Mouse (Mus musculus): ENCODE data around the gene Slit2. TPM values are rescaled to one million over a fixed set of nuclear protein-coding genes. Genes with fewer than 3 reads are reported as not detected.

The Slit2 gene
- polyA plus RNA-seq, 1 experiment from 2014 or later = 61.2 TPM

- Histone ChIP-seq H3K27ac (ENCODE audit: low read depth, low read length) (no peak overlapping the region), H3K4me3 (ENCODE audit: low read depth, low read length) (no peak overlapping the region), H3K36me3 (ENCODE audit: control insufficient read depth, insufficient read depth, low read length) (no peaks in the 10 kb centered on the region)
These were observed 51.9 kb downstream of the Slit2 start for GRCm38 (mm10) chr5:48034875-48035274.

DNA sequence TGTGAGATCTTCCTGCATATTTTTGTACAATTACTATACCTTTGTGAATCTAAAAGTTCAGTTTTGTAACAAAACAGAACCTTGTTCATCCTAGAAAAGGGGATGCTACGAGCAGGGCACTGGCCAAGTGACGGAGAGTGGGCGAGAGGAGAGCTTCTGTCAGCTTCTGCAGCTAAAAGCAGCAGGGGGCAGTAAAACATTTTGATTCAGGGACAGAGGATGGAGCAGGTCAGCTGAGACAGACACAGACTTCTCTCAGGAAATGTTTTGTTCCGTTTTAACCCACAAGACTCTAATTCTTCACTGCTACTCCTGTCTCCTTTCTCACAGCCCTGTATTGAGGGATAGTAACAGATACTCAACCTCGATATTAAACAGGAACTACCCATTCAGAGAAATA, 55.1 kb downstream of the Slit2 start:
- Histone ChIP-seq H3K9ac (ENCODE audit: low read depth, low read length) (no peak overlapping the region), H3K36me3 (ENCODE audit: control insufficient read depth, insufficient read depth, low read length) (no peaks in the 10 kb centered on the region), H3K4me3 (ENCODE audit: low read depth, low read length) (no peak overlapping the region), H3K9me3 (ENCODE audit: control insufficient read depth, low read length) (no peaks in the 10 kb centered on the region), H3K4me2 (replicated peaks; ENCODE audit: low read depth, low read length) (no peak overlapping the region), H3K27ac (ENCODE audit: low read depth, low read length) (no peak overlapping the region), H3K4me1 (replicated peaks; ENCODE audit: control insufficient read depth, insufficient read depth, low read length) (no peaks in the 10 kb centered on the region), H3K27me3 (ENCODE audit: control insufficient read depth, insufficient read depth, low read length) (no peaks in the 10 kb centered on the region)
- WGBS = 36% methylated on average over 5 of the region's 5 CpGs
- peak; percentile 56; the same call in 1 of the 2 replicates for ATAC-seq (ENCODE audit: low FRiP score)
- DNase-seq (ENCODE audit: low spot score) = peak; percentile 45

More at GRCm38 (mm10) chr5:48034875-48035274, 51.9 kb downstream of the Slit2 start:
- ATAC-seq (ENCODE audit: low FRiP score) = no peak
- H3K4me1 ChIP-seq (replicated peaks; ENCODE audit: control insufficient read depth, insufficient read depth, low read length) = no peaks in the 10 kb centered on the region
- no peak overlapping the region for H3K9ac ChIP-seq (ENCODE audit: low read depth, low read length)
- H3K9me3 ChIP-seq (ENCODE audit: control insufficient read depth, low read length) = no peaks in the 10 kb centered on the region
- H3K4me2 ChIP-seq (replicated peaks; ENCODE audit: low read depth, low read length) = no peak overlapping the region
- no peak for DNase-seq (ENCODE audit: low spot score)
- 76% methylated on average over 1 of the region's 1 CpGs for WGBS
- no peaks in the 10 kb centered on the region for H3K27me3 ChIP-seq (ENCODE audit: control insufficient read depth, insufficient read depth, low read length)

- WGBS = 49% methylated on average over 8 of the region's 8 CpGs
These were observed 66.2 kb downstream of the Slit2 start for GRCm38 (mm10) chr5:48048986-48049751.

GRCm38 (mm10) chr5:48050637-48051314, 67.8 kb downstream of the Slit2 start:
- WGBS = 52% methylated on average over 5 of the region's 5 CpGs
- ATAC-seq (ENCODE audit: low FRiP score) = no peak; the same call in 1 of the 2 replicates

More at GRCm38 (mm10) chr5:48048986-48049751, 66.2 kb downstream of the Slit2 start:
- H3K9ac ChIP-seq (ENCODE audit: low read depth, low read length) = no peak overlapping the region
- no peaks in the 10 kb centered on the region for H3K36me3 ChIP-seq (ENCODE audit: control insufficient read depth, insufficient read depth, low read length)
- DNase-seq (ENCODE audit: low spot score) (no peak), ATAC-seq (ENCODE audit: low FRiP score) (no peak)
- H3K4me2 ChIP-seq (replicated peaks; ENCODE audit: low read depth, low read length) = no peak overlapping the region
- H3K27ac ChIP-seq (ENCODE audit: low read depth, low read length) = no peak overlapping the region
- no peaks in the 10 kb centered on the region for H3K4me1 ChIP-seq (replicated peaks; ENCODE audit: control insufficient read depth, insufficient read depth, low read length)
- H3K4me3 ChIP-seq (ENCODE audit: low read depth, low read length) = no peak overlapping the region
- H3K27me3 ChIP-seq (ENCODE audit: control insufficient read depth, insufficient read depth, low read length) = no peaks in the 10 kb centered on the region
- H3K9me3 ChIP-seq (ENCODE audit: control insufficient read depth, low read length) = no peaks in the 10 kb centered on the region

GRCm38 (mm10) chr5:48058612-48059011, 75.7 kb downstream of the Slit2 start:
- 50% methylated on average over 10 of the region's 10 CpGs for WGBS
- Histone ChIP-seq H3K9me3 (ENCODE audit: control insufficient read depth, low read length) (no peaks in the 10 kb centered on the region), H3K27me3 (ENCODE audit: control insufficient read depth, insufficient read depth, low read length) (no peaks in the 10 kb centered on the region), H3K36me3 (ENCODE audit: control insufficient read depth, insufficient read depth, low read length) (no peaks in the 10 kb centered on the region), H3K27ac (ENCODE audit: low read depth, low read length) (no peak overlapping the region), H3K9ac (ENCODE audit: low read depth, low read length) (no peak overlapping the region), H3K4me2 (replicated peaks; ENCODE audit: low read depth, low read length) (no peak overlapping the region), H3K4me3 (ENCODE audit: low read depth, low read length) (no peak overlapping the region), H3K4me1 (replicated peaks; ENCODE audit: control insufficient read depth, insufficient read depth, low read length) (no peaks in the 10 kb centered on the region)
- ATAC-seq (ENCODE audit: low FRiP score) (no peak), DNase-seq (ENCODE audit: low spot score) (peak; percentile 19)

More at GRCm38 (mm10) chr5:48050637-48051314, 67.8 kb downstream of the Slit2 start:
- Histone ChIP-seq H3K27ac (ENCODE audit: low read depth, low read length) (no peak overlapping the region; the same call in 1 of the 2 replicates), H3K27me3 (ENCODE audit: control insufficient read depth, insufficient read depth, low read length) (no peaks in the 10 kb centered on the region), H3K4me3 (ENCODE audit: low read depth, low read length) (no peak overlapping the region), H3K9ac (ENCODE audit: low read depth, low read length) (no peak overlapping the region), H3K4me1 (replicated peaks; ENCODE audit: control insufficient read depth, insufficient read depth, low read length) (no peaks in the 10 kb centered on the region), H3K9me3 (ENCODE audit: control insufficient read depth, low read length) (no peaks in the 10 kb centered on the region), H3K4me2 (replicated peaks; ENCODE audit: low read depth, low read length) (no peak overlapping the region), H3K36me3 (ENCODE audit: control insufficient read depth, insufficient read depth, low read length) (no peaks in the 10 kb centered on the region)
- DNase-seq (ENCODE audit: low spot score) = no peak

GRCm38 (mm10) chr5:48060715-48061114, 77.8 kb downstream of the Slit2 start:
- Histone ChIP-seq H3K27ac (ENCODE audit: low read depth, low read length) (no peak overlapping the region), H3K36me3 (ENCODE audit: control insufficient read depth, insufficient read depth, low read length) (no peaks in the 10 kb centered on the region), H3K9me3 (ENCODE audit: control insufficient read depth, low read length) (no peaks in the 10 kb centered on the region), H3K9ac (ENCODE audit: low read depth, low read length) (no peak overlapping the region), H3K4me1 (replicated peaks; ENCODE audit: control insufficient read depth, insufficient read depth, low read length) (no peaks in the 10 kb centered on the region), H3K4me2 (replicated peaks; ENCODE audit: low read depth, low read length) (no peak overlapping the region), H3K4me3 (ENCODE audit: low read depth, low read length) (no peak overlapping the region), H3K27me3 (ENCODE audit: control insufficient read depth, insufficient read depth, low read length) (no peaks in the 10 kb centered on the region)
- 48% methylated on average over 2 of the region's 2 CpGs for WGBS
- no peak for DNase-seq (ENCODE audit: low spot score)
- ATAC-seq (ENCODE audit: low FRiP score) = no peak

GRCm38 (mm10) chr5:48078730-48079129, 95.8 kb downstream of the Slit2 start:
- no peak overlapping the region for H3K9ac ChIP-seq (ENCODE audit: low read depth, low read length)
- H3K4me2 ChIP-seq (replicated peaks; ENCODE audit: low read depth, low read length) = no peak overlapping the region
- no peaks in the 10 kb centered on the region for H3K4me1 ChIP-seq (replicated peaks; ENCODE audit: control insufficient read depth, insufficient read depth, low read length)
- no peaks in the 10 kb centered on the region for H3K36me3 ChIP-seq (ENCODE audit: control insufficient read depth, insufficient read depth, low read length)
- H3K27ac ChIP-seq (ENCODE audit: low read depth, low read length) = no peak overlapping the region
- no peak overlapping the region for H3K4me3 ChIP-seq (ENCODE audit: low read depth, low read length)
- H3K9me3 ChIP-seq (ENCODE audit: control insufficient read depth, low read length) = no peaks in the 10 kb centered on the region
- no peak for DNase-seq (ENCODE audit: low spot score)
- H3K27me3 ChIP-seq (ENCODE audit: control insufficient read depth, insufficient read depth, low read length) = no peaks in the 10 kb centered on the region
- 24% methylated on average over 1 of the region's 1 CpGs for whole genome bisulfite sequencing
- ATAC-seq (ENCODE audit: low FRiP score) = no peak

DNA sequence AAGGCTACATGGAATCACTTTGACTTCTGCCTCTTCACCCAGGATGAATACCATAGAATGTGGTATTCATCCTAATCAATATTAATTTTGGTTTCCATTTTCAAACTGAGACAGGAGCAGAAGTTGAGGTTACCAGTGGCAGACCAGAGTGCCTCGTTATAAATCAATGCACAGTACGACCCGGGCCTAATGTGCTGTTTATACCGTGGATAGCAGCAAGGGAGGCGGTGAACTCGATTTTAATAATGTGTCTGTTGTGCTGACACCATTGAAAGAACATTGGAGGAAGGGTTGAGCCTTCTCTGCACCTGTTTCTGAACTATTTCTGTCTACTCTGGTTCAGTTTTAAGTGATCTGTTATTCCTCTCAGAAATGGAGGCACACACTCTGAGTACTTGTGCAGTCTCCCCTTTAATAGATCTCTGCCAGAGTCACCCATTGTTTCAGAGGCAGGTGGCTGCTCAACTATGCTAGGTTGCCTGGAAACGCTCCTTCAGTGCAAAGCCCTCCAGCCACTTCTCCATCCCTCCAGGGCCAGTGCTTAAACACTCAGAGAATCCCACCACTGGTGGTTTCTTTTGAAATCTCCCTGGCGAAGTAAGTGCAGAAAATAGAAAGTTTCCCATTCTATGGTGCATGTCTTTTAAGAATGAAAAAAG, 98.4 kb downstream of the Slit2 start:
- no peak overlapping the region for H3K4me3 ChIP-seq (ENCODE audit: low read depth, low read length)
- WGBS = 59% methylated on average over 8 of the region's 8 CpGs
- no peak overlapping the region; the same call in 1 of the 2 replicates for H3K27ac ChIP-seq (ENCODE audit: low read depth, low read length)
- ATAC-seq (ENCODE audit: low FRiP score) = peak; percentile 77
- no peaks in the 10 kb centered on the region for H3K27me3 ChIP-seq (ENCODE audit: control insufficient read depth, insufficient read depth, low read length)
- no peaks in the 10 kb centered on the region for H3K36me3 ChIP-seq (ENCODE audit: control insufficient read depth, insufficient read depth, low read length)
- H3K4me2 ChIP-seq (replicated peaks; ENCODE audit: low read depth, low read length) = no peak overlapping the region
- peak; percentile 23 for DNase-seq (ENCODE audit: low spot score)
- H3K9me3 ChIP-seq (ENCODE audit: control insufficient read depth, low read length) = no peaks in the 10 kb centered on the region
- no peak overlapping the region for H3K9ac ChIP-seq (ENCODE audit: low read depth, low read length)
- no peaks in the 10 kb centered on the region for H3K4me1 ChIP-seq (replicated peaks; ENCODE audit: control insufficient read depth, insufficient read depth, low read length)

All from hindbrain, embryonic 11.5 days (tissue).